Mouse (Mus musculus): ENCODE data around the gene Gm49320. TPM values are rescaled to one million over a fixed set of nuclear protein-coding genes. Genes with fewer than 3 reads are reported as not detected.
A peak's percentile ranks its signal among the peaks of the same experiment; 100 is the strongest.

The Gm49320 gene
- total and polyA plus RNA-seq, 2 experiments from 2014 or later = 0.74 TPM; not detected in 1

DNA sequence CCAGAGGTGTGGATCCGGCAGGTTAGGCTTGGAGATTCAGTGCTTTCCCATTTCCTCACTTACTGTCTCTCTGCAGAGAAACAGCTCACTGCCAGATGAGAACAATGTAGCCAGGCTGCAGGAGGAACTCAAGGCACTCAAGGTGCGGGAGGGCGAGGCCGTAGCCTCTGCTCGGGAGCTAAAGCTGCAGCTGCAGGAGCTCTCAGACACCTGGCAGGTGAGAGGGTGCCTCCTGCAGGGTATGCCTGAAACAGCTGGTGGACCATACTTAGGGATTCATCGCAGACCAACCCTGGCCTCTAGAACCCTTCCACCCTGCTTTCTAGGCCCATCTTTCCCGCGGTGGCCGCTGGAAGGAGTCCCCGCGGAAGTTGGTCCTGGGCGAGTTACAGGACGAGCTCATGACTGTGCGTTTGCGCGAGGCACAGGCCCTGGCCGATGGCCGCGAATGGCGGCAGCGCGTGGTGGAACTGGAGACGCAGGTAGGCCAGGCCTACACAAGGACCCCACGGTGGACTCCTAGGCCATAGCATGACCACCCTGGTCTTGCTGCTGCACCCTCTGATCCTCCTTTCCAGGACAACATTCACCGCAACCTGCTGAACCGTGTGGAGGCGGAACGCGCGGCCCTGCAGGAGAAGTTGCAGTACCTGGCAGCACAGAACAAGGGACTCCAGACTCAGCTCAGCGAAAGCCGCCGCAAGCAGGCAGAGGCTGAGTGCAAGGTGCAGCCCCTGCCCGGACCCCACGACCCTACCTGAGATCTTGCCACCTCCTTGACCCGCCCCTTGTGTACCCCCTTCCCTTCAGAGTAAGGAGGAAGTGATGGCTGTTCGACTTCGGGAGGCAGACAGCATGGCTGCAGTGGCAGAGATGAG lies 33.2 kb upstream of the Gm49320 start:
- Histone ChIP-seq H3K4me1 (ENCODE audit: insufficient read depth, low read length) (no peaks in the 10 kb centered on the region), H3K4me3 (ENCODE audit: low read length) (no peak overlapping the region), H3K27me3 (ENCODE audit: insufficient read depth, low read length) (no peaks in the 10 kb centered on the region), H3K9ac (replicated peaks; ENCODE audit: low read length) (0 out of 2 replicates have a peak overlapping the region, but pooled peaks have one; percentile 5), H3K4me2 (ENCODE audit: low read depth, low read length) (no peak overlapping the region), H3K9me3 (ENCODE audit: low read length) (no peaks in the 10 kb centered on the region), H3K36me3 (ENCODE audit: insufficient read depth, low read length) (peaks cover 42% of the 10 kb centered on the region), H3K27ac (no peak overlapping the region)
- DNase-seq (ENCODE audit: low spot score) (no peak), ATAC-seq (no peak)
- WGBS = 37% methylated on average over 38 of the region's 38 CpGs
- TF ChIP-seq CTCF (IDR thresholded peaks at IDR 0.05; ENCODE audit: low read depth) = peak; percentile 3; the same call in 1 of the 2 replicates

DNA sequence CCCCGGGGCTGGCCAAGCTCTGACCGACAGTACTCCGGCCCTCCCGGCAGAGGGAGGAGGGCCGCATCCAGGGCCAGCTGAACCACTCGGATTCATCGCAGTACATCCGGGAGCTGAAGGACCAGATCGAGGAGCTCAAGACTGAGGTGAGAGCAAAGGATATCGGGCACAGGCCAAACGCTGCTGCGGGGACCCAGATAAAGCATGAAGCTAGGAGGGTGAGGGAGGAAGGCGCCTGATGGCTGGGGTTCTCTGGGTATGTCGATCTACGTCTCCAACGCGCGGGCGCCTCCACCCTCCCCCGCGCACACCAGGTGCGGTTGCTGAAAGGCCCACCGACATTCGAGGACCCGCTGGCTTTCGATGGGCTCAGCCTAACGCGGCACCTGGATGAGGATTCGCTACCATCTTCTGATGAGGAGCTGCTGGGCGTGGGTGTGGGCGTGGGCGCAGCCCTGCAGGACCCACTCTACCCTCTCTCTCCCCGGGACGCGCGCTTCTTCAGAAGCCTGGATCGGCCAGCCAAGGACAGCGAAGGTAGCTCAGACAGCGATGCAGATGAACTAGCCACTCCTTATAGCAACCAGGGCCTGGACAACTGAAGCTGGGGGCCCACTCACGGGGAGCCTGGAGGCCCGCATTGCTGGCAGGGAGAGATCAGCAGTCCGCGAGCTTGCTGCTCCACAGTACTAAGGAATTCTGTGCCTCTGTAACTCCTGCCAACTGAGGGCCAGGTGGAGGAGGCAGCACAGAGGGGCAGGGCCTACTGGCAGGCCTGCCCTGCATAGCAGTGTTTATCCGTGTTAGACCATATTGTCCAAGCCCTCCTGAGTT lies 32.3 kb upstream of the Gm49320 start:
- Histone ChIP-seq H3K9ac (replicated peaks; ENCODE audit: low read length) (0 out of 2 replicates have a peak overlapping the region, but pooled peaks have one; percentile 4), H3K4me2 (ENCODE audit: low read depth, low read length) (no peak overlapping the region), H3K36me3 (ENCODE audit: insufficient read depth, low read length) (peaks cover 38% of the 10 kb centered on the region), H3K4me1 (ENCODE audit: insufficient read depth, low read length) (no peaks in the 10 kb centered on the region), H3K9me3 (ENCODE audit: low read length) (no peaks in the 10 kb centered on the region), H3K4me3 (ENCODE audit: low read length) (no peak overlapping the region), H3K27me3 (ENCODE audit: insufficient read depth, low read length) (no peaks in the 10 kb centered on the region), H3K27ac (0 out of 2 replicates have a peak overlapping the region, but pooled peaks have one; percentile 15)
- DNase-seq (ENCODE audit: low spot score) (no peak), ATAC-seq (peak; percentile 18)
- WGBS = 21% methylated on average over 44 of the region's 44 CpGs
- TF ChIP-seq CTCF (IDR thresholded peaks at IDR 0.05; ENCODE audit: low read depth) = peak; percentile 30

DNA sequence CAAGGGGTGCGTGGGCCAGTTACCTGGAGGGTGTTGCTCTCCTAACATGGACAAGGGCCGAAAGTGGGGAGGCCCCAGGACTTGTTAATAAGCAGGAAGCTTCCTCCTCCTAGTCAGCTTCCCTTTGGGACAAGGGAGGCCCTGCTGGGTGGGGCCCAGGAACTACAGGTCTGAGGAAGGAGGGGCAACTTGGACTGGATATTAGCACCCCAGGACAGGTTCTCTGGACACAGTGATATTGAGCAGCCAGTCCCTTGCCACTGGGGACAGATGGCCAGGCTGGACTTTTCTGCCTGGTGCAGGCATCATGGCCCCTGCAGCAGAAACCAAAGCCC lies 31.7 kb upstream of the Gm49320 start:
- ATAC-seq (0 out of 2 replicates have a peak, but pooled peaks have one; percentile 1), DNase-seq (ENCODE audit: low spot score) (no peak)
- no peak overlapping the region for H3K9ac ChIP-seq (replicated peaks; ENCODE audit: low read length)
- WGBS = 56% methylated on average over 2 of the region's 2 CpGs
- H3K27ac ChIP-seq = no peak overlapping the region
- H3K9me3 ChIP-seq (ENCODE audit: low read length) = no peaks in the 10 kb centered on the region
- no peaks in the 10 kb centered on the region for H3K4me1 ChIP-seq (ENCODE audit: insufficient read depth, low read length)
- TF ChIP-seq CTCF (IDR thresholded peaks at IDR 0.05; ENCODE audit: low read depth) = no peak
- no peak overlapping the region for H3K4me3 ChIP-seq (ENCODE audit: low read length)
- no peak overlapping the region for H3K4me2 ChIP-seq (ENCODE audit: low read depth, low read length)
- H3K36me3 ChIP-seq (ENCODE audit: insufficient read depth, low read length) = peaks cover 38% of the 10 kb centered on the region
- H3K27me3 ChIP-seq (ENCODE audit: insufficient read depth, low read length) = no peaks in the 10 kb centered on the region

DNA sequence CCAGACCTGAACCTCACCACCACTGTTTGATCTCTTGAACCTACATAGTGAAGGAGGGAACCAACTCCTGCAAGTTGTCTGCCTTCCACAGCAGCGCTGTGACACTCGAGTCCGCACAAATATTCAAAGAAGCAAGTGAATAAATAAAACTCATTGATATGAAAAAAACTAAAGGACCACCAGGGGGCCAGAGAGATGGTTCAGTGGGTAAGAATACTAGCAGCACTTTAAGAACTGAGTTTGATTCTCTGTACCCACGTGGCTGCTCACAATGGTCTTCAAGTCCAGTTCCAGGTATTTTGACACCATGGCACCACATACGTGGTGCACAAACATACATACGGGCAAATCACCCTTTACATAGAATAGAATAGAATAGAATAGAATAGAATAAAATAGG lies 27.6 kb upstream of the Gm49320 start:
- Histone ChIP-seq H3K4me1 (ENCODE audit: insufficient read depth, low read length) (peaks cover 22% of the 10 kb centered on the region), H3K4me2 (ENCODE audit: low read depth, low read length) (no peak overlapping the region), H3K27me3 (ENCODE audit: insufficient read depth, low read length) (no peaks in the 10 kb centered on the region), H3K36me3 (ENCODE audit: insufficient read depth, low read length) (peaks cover 7% of the 10 kb centered on the region; the same call in 1 of the 2 replicates), H3K4me3 (ENCODE audit: low read length) (no peak overlapping the region), H3K9ac (replicated peaks; ENCODE audit: low read length) (no peak overlapping the region), H3K9me3 (ENCODE audit: low read length) (no peaks in the 10 kb centered on the region), H3K27ac (no peak overlapping the region)
- peak; percentile 31; the same call in 1 of the 2 replicates for TF ChIP-seq CTCF (IDR thresholded peaks at IDR 0.05; ENCODE audit: low read depth)
- DNase-seq (ENCODE audit: low spot score) = peak; percentile 32
- ATAC-seq = no peak
- WGBS = 64% methylated on average over 6 of the region's 6 CpGs

DNA sequence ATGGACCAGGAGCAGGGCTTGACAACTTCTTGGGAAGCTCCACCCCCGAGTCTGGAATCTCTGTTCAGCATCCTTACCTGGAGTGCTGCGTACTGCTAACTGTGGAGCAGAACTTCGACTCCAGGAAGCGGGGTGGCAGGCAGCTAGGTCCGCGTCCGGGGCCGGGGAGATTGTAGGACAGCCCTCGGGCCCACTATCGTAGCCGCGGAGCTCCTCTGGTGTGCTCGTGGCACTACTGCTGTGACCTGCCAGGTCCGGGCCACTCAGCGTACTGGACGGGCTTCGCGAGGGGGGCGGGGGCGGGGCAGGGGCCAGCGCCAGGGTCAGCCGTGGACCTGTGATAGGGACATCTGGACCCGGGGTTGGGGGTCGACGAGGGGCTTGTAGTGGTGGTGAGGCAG lies 25.9 kb upstream of the Gm49320 start:
- no peak for TF ChIP-seq CTCF (IDR thresholded peaks at IDR 0.05; ENCODE audit: low read depth)
- 2% methylated on average over 25 of the region's 25 CpGs for WGBS
- Histone ChIP-seq H3K27me3 (ENCODE audit: insufficient read depth, low read length) (no peaks in the 10 kb centered on the region), H3K27ac (peak overlapping the region; percentile 49), H3K4me2 (ENCODE audit: low read depth, low read length) (peak overlapping the region; percentile 86), H3K9ac (replicated peaks; ENCODE audit: low read length) (peak overlapping the region; percentile 50), H3K4me3 (ENCODE audit: low read length) (peak overlapping the region; percentile 43), H3K9me3 (ENCODE audit: low read length) (no peaks in the 10 kb centered on the region), H3K36me3 (ENCODE audit: insufficient read depth, low read length) (peaks cover 7% of the 10 kb centered on the region; the same call in 1 of the 2 replicates), H3K4me1 (ENCODE audit: insufficient read depth, low read length) (peaks cover 22% of the 10 kb centered on the region)
- DNase-seq (ENCODE audit: low spot score) (peak; percentile 52), ATAC-seq (peak; percentile 3; the same call in 1 of the 2 replicates)

DNA sequence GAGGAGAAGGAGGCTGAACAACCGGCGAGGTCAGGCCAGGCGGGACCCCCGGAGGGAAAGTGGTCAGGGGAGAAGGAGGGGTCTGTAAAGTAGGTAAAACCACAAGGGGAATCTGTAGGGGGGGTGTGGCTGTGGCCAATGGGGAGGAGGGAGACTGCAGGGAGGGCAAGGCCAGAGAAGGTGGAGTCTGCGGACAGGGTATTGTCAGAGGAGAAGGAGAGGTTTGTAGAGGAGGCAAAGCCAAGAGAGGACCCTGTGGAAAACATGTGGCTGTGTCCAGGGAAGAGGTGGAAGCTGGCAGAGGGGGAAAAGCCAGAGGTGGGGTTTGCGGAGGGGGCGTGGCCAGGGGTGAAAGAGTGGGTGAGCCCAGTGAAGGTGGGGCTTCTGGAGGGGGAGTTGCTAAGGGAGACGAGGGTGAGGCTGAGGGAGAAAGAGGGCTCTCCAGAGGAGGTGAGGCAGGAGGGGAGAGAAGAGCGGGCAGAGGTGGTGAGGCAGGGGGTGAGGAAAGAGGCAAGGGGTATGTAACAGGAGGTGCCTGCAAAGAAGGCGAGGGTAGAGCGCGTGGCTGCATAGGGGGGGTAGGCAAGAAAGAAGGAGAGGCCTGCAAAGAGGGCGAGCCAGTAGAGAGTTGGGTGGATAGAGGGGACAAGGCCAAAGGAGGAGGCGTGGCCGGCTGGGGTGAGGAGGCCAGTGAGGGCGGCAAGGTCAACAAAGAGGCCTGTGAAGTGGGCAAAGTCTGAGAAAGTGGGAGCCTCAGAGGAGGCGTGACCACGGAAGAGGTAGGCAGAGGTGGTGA lies 25.3 kb upstream of the Gm49320 start:
- peak; percentile 60 for DNase-seq (ENCODE audit: low spot score)
- Histone ChIP-seq H3K4me1 (ENCODE audit: insufficient read depth, low read length) (peaks cover 22% of the 10 kb centered on the region), H3K4me2 (ENCODE audit: low read depth, low read length) (peak overlapping the region; percentile 86), H3K9ac (replicated peaks; ENCODE audit: low read length) (peak overlapping the region; percentile 50), H3K36me3 (ENCODE audit: insufficient read depth, low read length) (peaks cover 7% of the 10 kb centered on the region; the same call in 1 of the 2 replicates), H3K4me3 (ENCODE audit: low read length) (peak overlapping the region; percentile 43), H3K27me3 (ENCODE audit: insufficient read depth, low read length) (no peaks in the 10 kb centered on the region), H3K9me3 (ENCODE audit: low read length) (no peaks in the 10 kb centered on the region), H3K27ac (peak overlapping the region; percentile 49)
- peak; percentile 4; the same call in 1 of the 2 replicates for ATAC-seq
- 7% methylated on average over 18 of the region's 18 CpGs for WGBS
- TF ChIP-seq CTCF (IDR thresholded peaks at IDR 0.05; ENCODE audit: low read depth) = no peak
